Mouse (Mus musculus): ENCODE measurements around the gene Psd4. TPM values are rescaled to one million over a fixed set of nuclear protein-coding genes. Genes with fewer than 3 reads are reported as not detected.

Gene Psd4
- total RNA-seq, 2 experiments from 2014 or later, result 1.5 to 2.4 TPM

DNA sequence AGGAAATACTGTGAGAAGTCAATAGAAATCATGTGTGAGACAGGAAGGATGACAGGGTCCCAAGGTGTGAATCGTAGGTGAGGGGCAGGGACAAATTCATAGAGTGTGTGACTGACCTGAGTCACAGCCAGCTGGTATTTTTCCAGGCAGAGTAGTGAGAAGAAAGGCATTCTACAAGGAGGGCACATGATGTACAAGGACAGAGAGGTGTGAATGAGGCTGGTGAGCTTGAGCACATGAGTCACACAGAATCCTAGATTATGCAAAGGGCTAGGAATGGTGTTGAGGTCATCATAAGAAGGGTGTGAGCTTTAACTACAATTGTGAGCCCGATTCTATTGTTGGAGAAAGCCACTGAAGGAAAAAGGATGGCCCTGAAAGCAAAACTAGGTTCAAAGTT lies 72.7 kb downstream of the Psd4 start:
- DNase-seq, result no peak

DNA sequence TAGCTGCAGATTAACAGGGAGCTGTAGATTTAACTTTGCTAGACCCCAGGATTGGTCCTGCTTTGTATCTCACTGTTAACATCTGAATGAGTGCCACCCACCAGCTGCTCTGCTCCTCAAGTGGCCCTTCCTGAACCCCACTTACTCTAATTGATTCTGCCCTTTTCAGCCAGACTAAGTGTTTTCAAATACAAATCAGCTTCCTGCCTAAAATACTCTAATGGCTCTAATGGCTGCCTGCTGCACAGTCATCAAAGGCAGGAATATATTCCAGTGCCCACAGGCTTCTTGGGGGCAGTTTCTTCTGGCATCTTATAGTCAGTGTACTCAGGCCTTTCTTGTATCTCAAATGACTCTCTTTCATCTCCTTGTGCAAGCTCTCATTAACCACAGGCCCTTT lies 74.5 kb downstream of the Psd4 start:
- DNase-seq, result no peak

DNA sequence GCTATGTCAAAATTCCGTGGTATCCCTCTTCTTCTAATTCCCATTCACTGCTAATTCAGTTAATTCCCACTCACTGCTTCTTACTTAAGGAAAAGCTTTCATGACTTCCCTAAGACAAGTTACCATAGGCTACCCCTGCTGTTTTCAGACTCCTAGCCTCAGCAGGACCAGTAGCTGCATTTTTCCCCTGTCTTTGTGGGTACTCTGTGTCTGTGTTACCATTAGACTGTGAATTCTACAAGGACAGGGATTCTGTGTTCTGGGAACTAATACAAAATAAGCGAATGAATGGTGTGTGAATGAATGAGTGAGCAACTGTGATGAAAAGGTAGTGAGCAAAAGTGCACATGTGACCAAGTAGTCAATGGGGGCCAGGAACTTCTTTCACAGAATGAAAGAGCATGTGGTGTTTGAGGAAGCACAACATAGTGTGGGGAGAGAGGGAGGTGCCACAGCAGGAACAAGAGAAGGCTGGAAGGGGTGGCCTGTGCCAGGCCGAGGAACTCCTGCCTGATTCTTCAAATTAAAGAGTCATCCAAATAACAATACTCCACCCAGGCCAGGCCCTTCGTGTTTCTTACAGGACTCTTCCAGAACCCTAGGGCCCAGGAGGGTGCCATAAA lies 75.0 kb downstream of the Psd4 start:
- no peak for DNase-seq

DNA sequence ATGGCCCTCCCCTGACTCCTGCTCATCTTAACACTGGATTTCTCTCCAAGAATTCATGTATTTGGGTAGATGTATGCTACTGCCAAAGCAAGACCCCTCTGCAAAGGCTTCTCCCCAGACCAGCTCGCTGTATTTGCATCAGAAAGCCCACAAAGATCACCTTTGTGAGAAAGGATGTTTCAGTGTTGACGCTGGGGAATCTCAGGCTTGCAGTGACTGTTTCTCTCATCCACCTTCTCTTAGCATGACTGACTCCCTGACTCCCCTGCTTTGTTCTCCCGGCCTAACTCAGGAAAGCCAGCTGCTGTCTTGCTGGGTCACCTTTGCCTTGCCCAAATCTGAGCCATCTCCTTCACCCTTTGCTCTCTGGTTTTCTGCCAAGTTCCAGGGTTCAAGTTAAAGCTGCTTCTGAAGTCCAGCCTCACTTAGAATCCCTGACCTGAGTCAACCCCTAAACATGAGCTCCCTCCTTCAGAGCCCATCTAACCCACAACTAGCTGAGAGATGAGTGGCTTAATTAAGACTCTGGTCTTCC lies 75.9 kb downstream of the Psd4 start:
- DNase-seq, result no peak

DNA sequence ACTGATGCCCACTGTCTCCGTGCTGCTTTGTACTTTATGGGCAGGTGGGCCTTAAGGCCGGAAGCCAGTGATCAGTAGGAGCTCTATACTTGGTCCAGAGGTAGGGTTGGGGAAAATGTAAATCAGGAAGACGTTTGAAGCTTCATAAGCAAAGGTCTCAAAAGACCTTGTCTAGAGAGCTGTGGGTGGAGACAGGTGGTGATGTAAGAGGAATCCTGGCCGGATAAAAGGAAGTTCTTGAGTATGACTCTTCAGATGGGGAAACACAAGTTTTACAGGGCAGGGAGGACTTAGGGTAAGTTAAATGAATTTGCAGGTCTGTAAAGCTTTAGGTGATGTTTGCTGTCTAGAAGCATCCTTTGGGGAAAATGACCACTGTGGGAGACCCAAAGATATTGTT lies 81.7 kb downstream of the Psd4 start:
- no peak for DNase-seq

DNA sequence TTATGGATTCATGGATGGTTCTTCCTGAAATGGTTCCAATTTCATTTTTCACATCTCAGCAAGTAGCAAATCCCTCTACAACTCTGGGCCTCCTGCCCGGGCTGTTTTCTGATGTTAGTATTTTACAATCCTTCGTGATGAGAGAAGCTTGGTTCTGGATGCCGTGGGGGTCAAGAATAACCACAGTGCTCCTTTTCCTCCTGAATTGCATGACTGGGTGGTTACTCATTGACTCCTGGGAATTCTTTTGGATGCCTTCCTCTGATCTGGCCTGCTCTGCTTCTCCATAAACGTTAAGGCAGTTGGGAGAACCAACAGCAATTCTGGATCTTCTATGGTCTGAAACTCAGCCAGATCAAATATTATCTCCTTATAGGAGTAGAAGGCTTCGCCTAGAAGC lies 85.8 kb downstream of the Psd4 start:
- no peak for DNase-seq

DNA sequence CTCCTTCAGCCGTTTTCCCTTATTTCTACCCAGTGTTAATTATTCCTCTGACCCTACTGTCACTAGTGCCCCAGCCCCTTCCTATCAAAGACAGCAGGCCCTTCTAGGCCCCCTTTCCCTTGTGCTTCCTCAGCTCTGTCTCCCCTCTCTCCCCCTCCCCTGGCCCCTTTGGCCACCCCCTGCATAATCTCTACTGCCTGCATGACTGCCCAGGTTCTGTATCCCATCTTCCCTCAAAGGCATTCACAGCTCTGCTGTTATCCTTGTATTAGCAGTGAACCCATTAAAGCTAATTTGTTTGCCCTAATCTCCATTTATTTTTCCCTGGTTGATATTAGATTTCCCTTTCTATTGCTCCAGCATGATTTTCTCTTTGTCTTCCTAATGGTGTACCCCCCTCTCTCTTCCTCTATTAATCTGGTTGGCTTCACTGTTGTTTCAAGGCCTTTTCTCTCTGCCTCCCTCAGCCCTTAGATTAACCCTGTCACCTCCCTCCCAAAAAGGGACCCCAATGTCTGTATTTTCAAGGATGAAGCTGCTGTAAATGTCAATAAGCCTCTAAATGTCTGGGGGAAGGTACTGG lies 87.1 kb downstream of the Psd4 start:
- no peak for DNase-seq

DNA sequence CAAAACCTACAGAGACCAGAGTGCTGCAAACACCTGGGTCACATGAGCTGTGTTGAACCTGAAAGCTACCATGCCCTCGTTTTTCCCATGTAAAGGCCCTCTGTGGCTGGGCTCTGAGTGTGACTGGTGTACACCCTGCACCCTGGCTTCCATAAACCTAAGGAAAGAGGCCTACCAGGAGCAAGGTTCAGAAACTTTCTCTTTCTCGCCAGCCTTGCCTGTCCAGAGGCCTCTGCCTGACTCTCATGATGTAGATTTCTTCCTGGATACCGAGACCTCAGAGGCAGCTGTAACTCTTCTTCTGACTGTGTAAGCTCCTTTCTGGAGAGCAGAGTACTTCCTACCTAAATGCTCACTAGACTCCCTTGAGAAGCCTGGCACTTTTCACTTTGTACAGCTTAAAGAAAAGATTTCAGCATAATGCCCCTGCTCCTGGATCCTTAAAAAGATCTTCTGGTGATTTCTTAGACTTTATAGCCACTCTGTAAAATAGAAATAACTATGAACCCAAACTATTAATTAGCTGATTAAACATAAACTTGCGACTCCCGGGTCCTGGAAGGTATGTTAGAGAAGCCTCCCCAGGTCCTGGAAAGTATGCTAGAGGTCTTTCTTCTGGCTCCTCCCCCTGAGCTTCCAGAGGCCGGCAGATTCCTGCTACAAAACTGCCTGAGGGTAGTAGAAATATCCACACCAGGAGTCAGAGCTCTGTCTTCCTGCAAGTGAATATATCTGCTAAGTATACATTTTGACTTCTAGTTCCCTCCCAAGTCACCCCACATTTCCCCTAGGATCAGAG lies 87.9 kb downstream of the Psd4 start:
- DNase-seq, result no peak

DNA sequence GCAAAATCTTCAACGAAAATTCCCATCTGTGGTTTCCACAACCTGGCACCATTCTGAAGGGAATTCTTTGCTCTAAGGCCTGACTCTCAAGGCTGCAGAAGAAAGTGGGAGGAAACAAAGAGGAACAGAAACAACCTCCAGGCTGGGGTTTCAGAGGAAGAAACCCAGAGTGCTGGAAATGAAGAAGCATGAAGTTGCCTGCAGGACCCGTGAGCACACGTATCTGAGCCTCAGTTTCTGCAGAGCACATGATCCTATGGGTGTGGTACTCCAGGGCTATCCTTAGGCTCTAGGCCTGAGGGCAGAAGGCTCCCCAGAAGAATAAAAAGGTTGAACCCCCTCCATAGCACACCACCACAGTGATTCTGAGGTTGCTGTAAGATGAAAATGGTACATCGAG lies 89.5 kb downstream of the Psd4 start:
- no peak for DNase-seq

DNA sequence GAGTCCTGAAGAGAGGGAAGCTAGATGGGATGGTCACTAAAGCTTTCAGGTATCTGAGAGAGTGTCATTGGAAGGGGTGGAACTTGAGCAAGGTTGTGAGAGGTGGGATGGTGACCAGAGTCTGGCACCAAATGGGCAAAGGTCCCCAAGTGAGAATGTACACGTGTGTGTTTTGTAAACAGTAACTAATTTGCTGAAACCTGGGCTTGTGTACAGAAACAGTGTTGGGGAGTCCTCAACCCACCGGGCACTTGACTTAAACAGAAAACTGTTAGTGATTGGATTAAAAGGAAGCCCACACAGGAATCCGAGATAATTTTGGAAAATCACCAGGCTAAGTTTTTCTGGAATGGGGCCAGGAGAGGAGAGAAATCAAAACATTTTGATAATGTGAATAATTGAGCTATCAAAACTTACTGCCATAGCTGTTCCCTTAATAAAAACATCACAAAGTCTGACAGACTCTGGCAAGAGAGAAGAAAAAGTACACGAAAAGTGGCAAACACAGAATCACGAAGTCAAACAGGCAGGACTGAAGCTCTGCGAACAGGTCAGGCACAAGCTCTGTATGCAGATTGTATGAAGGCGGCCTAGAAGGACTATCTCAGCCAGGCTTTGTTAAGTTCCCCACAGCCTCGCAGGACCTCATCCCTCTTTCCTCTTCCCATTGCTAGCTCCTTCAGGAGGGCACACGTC lies 92.9 kb downstream of the Psd4 start:
- no peak for DNase-seq

DNA sequence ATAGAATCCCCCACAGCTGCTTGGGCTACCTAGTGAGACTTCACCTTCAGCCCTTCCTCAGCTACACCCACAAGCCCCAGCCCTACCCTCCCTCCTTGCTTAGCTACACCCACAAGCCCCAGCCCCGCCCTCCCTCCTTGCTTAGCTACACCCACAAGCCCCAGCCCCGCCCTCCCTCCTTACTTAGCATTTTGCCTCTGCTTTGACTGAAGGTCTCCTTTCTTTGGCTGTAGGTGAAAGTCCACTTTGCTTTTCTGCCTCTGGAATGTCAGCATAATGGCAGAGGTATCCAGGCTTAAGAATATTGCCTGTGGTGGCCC lies 93.4 kb downstream of the Psd4 start:
- no peak for DNase-seq

Other genes with a start within 250 kb of the Psd4 start
- gene Il1f8, start 214.4 kb upstream of the Psd4 start, total RNA-seq (2021), result not detected
- gene Il1f9, start 181.1 kb upstream of the Psd4 start, total RNA-seq (2021), result not detected
- not detected for gene Il1f6, start 152.2 kb upstream of the Psd4 start, total RNA-seq (2021)
- gene Il1f5, start 90.6 kb upstream of the Psd4 start, total RNA-seq (2021), result not detected
- gene Il1f10, start 76.4 kb upstream of the Psd4 start, total RNA-seq (2021), result not detected
- gene Il1rn, start 30.7 kb upstream of the Psd4 start, total RNA-seq (2021), result under 1 TPM; 0.16 to 0.79 TPM
- gene Pax8, start 108.0 kb downstream of the Psd4 start, total RNA-seq (2021), result not detected